Mouse (Mus musculus) cerebellum, adult 2 months (tissue): ENCODE results near the gene Utp4. TPM values are rescaled to one million over a fixed set of nuclear protein-coding genes. Genes with fewer than 3 reads are reported as not detected.

Experiments
- DNase-seq, 2 experiments: peaks; one replicate each; pipeline ENCODE4 v3.0.0; 2021
- H3K27ac ChIP-seq: fragments of 200-500 bp; 2 replicates; pipeline ENCODE4 v1.5.1; 2012; ENCODE audit warnings: low read length, control low read depth, inconsistent platforms; ENCODE audit not compliant: insufficient read depth
- H3K27me3 ChIP-seq: fragments of 200-500 bp; 2 replicates; pipeline ENCODE4 v1.6.1; 2012; ENCODE audit warnings: inconsistent platforms, mild to moderate bottlenecking, low read length, moderate library complexity; ENCODE audit not compliant: control insufficient read depth, insufficient read depth
- H3K4me1 ChIP-seq: fragments of 200-500 bp; 2 replicates; pipeline ENCODE4 v1.6.1; 2011; ENCODE audit warnings: low read length; ENCODE audit not compliant: control insufficient read depth, insufficient read depth
- H3K4me3 ChIP-seq: fragments of 200-500 bp; replicated peaks from 2 replicates; pipeline ENCODE3; 2011; ENCODE audit warnings: mild to moderate bottlenecking, low read depth, low read length, control low read depth; ENCODE audit not compliant: insufficient read depth
- CTCF ChIP-seq: fragments of 200-500 bp; IDR thresholded peaks from 2 replicates; pipeline ENCODE4 v1.5.1; 2011; ENCODE audit warnings: low read depth, mild to moderate bottlenecking, control low read depth, low read length, moderate library complexity, borderline replicate concordance; ENCODE audit not compliant: insufficient read depth
- POLR2A ChIP-seq: fragments of 200-500 bp; IDR thresholded peaks from 2 replicates; pipeline ENCODE4 v1.6.1; 2011; ENCODE audit warnings: low read length, control low read depth, borderline replicate concordance; ENCODE audit not compliant: insufficient read depth
- WGBS: fragments of 180-500 bp; shearing (Covaris S2); methylation state at CpG from one replicate; pipeline ENCODE4 v1.1.7; 2018; 5-methylcytosine and 5-hydroxymethylcytosine counted together
- polyA plus RNA-seq: library from polyadenylated mRNA; depleted of rRNA; stranded (reverse); fragments of >200 nt; gene quantifications from 2 replicates; pipeline ENCODE4 v1.2.3, GENCODE M21; 2012

Gene Utp4
- polyA plus RNA-seq, 1 experiment: 24.7 TPM

- TF ChIP-seq POLR2A: no peak
- no peak for TF ChIP-seq CTCF
- no peak overlapping the region for H3K27ac ChIP-seq
- WGBS: 89% methylated on average over 4 of the region's 4 CpGs
- H3K4me3 ChIP-seq: no peak overlapping the region
- no peak for DNase-seq
- H3K27me3 ChIP-seq: no peaks in the 10 kb centered on the region
- H3K4me1 ChIP-seq: no peaks in the 10 kb centered on the region
Measured at GRCm38 (mm10) chr8:106953571-106953970, 60.1 kb downstream of the Utp4 start.

DNA sequence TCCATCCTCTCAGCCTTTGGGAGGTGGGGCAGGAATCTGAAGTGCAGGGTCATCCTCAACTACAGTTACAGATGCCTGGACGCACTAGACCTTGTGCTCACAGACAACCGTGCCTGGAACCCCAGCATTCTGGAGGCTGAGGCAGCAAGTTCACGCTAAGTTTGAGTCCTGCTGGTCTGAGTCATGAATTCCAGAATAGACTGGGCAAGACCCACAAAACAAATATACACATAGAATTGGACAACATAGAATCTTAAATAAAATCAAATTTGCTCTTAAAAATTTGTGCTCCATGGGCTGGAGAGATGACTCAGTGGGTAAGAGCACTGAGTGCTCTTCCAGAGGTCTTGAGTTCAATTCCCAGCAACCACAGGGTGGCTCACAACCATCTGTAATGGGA lies 63.6 kb downstream of the Utp4 start:
- H3K4me1 ChIP-seq: no peaks in the 10 kb centered on the region
- TF ChIP-seq CTCF (no peak), POLR2A (no peak)
- H3K4me3 ChIP-seq: no peak overlapping the region
- no peak overlapping the region for H3K27ac ChIP-seq
- WGBS: 82% methylated on average over 3 of the region's 3 CpGs
- H3K27me3 ChIP-seq: no peaks in the 10 kb centered on the region
- no peak for DNase-seq

- H3K4me3 ChIP-seq: no peak overlapping the region
- H3K27ac ChIP-seq: no peak overlapping the region
- no peak for DNase-seq
- WGBS: 93% methylated on average over 3 of the region's 3 CpGs
- no peaks in the 10 kb centered on the region for H3K27me3 ChIP-seq
- TF ChIP-seq POLR2A (no peak), CTCF (no peak)
- no peaks in the 10 kb centered on the region for H3K4me1 ChIP-seq
Measured at GRCm38 (mm10) chr8:106958212-106958611, 64.8 kb downstream of the Utp4 start.

- H3K4me1 ChIP-seq: no peaks in the 10 kb centered on the region
- no peak overlapping the region for H3K27ac ChIP-seq
- no peaks in the 10 kb centered on the region for H3K27me3 ChIP-seq
- WGBS: 85% methylated on average over 2 of the region's 2 CpGs
- no peak for DNase-seq
- no peak overlapping the region for H3K4me3 ChIP-seq
- TF ChIP-seq CTCF (no peak), POLR2A (no peak)
Measured at GRCm38 (mm10) chr8:106959626-106960025, 66.2 kb downstream of the Utp4 start.

- Histone ChIP-seq H3K4me1 (no peaks in the 10 kb centered on the region), H3K27ac (no peak overlapping the region), H3K4me3 (no peak overlapping the region), H3K27me3 (no peaks in the 10 kb centered on the region)
- TF ChIP-seq POLR2A: no peak
- no peak for TF ChIP-seq CTCF
- no peak for DNase-seq
- WGBS: 73% methylated on average over 3 of the region's 3 CpGs
Measured at GRCm38 (mm10) chr8:106962322-106962721, 68.9 kb downstream of the Utp4 start.

- WGBS: 47% methylated on average over 6 of the region's 6 CpGs
- Histone ChIP-seq H3K27me3 (no peaks in the 10 kb centered on the region), H3K27ac (no peak overlapping the region), H3K4me3 (no peak overlapping the region), H3K4me1 (no peaks in the 10 kb centered on the region)
- DNase-seq: no peak
- TF ChIP-seq POLR2A: no peak
- no peak for TF ChIP-seq CTCF
Measured at GRCm38 (mm10) chr8:106963365-106963764, 69.9 kb downstream of the Utp4 start.

- no peak overlapping the region for H3K27ac ChIP-seq
- no peaks in the 10 kb centered on the region for H3K27me3 ChIP-seq
- H3K4me3 ChIP-seq: no peak overlapping the region
- DNase-seq: no peak
- no peaks in the 10 kb centered on the region for H3K4me1 ChIP-seq
- 80% methylated on average over 4 of the region's 4 CpGs for WGBS
- TF ChIP-seq CTCF (no peak), POLR2A (no peak)
Measured at GRCm38 (mm10) chr8:106964573-106964972, 71.1 kb downstream of the Utp4 start.

DNA sequence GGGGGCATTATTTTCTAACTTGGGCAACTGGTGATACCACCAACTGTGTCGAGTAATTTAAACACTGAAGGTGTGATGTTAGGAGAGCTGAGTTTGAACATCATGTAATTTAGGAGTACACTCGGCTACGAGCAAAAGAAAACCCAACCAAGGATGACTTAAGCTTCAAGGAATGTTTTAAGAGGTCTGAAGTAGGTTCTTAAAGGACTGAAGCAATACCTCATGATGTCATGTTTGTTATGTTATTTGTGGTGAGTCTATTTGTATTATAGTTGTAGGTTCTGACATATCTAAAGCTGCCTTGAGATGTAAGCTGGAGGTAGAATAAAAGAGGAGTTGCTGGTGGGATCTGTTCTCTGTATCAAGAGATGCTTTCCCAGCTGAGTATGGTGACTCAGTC lies 76.5 kb downstream of the Utp4 start:
- H3K27ac ChIP-seq: no peak overlapping the region
- H3K27me3 ChIP-seq: no peaks in the 10 kb centered on the region
- H3K4me1 ChIP-seq: peaks cover 3% of the 10 kb centered on the region; the same call in 1 of the 2 replicates
- no peak for TF ChIP-seq CTCF
- TF ChIP-seq POLR2A: no peak
- WGBS: 94% methylated on average over 3 of the region's 3 CpGs
- H3K4me3 ChIP-seq: no peak overlapping the region
- no peak for DNase-seq
